Mouse (Mus musculus): Measurements from ENCODE around the gene Tbp.

- TF ChIP-seq CTCF (IDR thresholded peaks at IDR 0.05; ENCODE audit: insufficient read depth, low read length) (no peak), POLR2A (IDR thresholded peaks at IDR 0.05; ENCODE audit: borderline replicate concordance, extremely low read depth, low read depth, low read length) (no peak)
Observed at GRCm38 (mm10) chr17:15528887-15529286, 29.2 kb downstream of the Tbp start.
